Mouse (Mus musculus): ENCODE measurements around the gene Dpyd. TPM values are rescaled to one million over a fixed set of nuclear protein-coding genes. Genes with fewer than 3 reads are reported as not detected.

Dpyd gene
- not detected for polyA plus RNA-seq (2017; shearing (Covaris generic))

GRCm38 (mm10) chr3:118561554-118562310 lies at the start of gene Dpyd:
TSS of gene Dpyd (plus strand) at chr3:118562129.
- ATAC-seq: no peak

GRCm38 (mm10) chr3:118537676-118538075 lies 24.3 kb upstream of the Dpyd start:
- ATAC-seq: no peak

GRCm38 (mm10) chr3:118541766-118542165 lies 20.2 kb upstream of the Dpyd start:
- no peak for ATAC-seq

GRCm38 (mm10) chr3:118547551-118548210 lies 14.2 kb upstream of the Dpyd start:
- ATAC-seq: no peak

GRCm38 (mm10) chr3:118557605-118558004 lies 4.3 kb upstream of the Dpyd start:
- no peak for ATAC-seq

GRCm38 (mm10) chr3:118559936-118560335 lies 2.0 kb upstream of the Dpyd start:
- ATAC-seq: no peak

- ATAC-seq: no peak
These were observed 362 bp downstream of the Dpyd start for GRCm38 (mm10) chr3:118562311-118562671.

GRCm38 (mm10) chr3:118566779-118567178 lies 4.8 kb downstream of the Dpyd start:
- ATAC-seq: no peak

- no peak for ATAC-seq
These were observed 8.3 kb downstream of the Dpyd start for GRCm38 (mm10) chr3:118570197-118570596.

GRCm38 (mm10) chr3:118590559-118590958 lies 28.6 kb downstream of the Dpyd start:
- no peak for ATAC-seq

GRCm38 (mm10) chr3:118594864-118595263 lies 32.9 kb downstream of the Dpyd start:
- no peak for ATAC-seq

GRCm38 (mm10) chr3:118595693-118596092 lies 33.8 kb downstream of the Dpyd start:
- no peak for ATAC-seq

GRCm38 (mm10) chr3:118601689-118602640 lies 40.0 kb downstream of the Dpyd start:
- no peak for ATAC-seq

- no peak for ATAC-seq
These were observed 46.8 kb downstream of the Dpyd start for GRCm38 (mm10) chr3:118608708-118609107.

GRCm38 (mm10) chr3:118626455-118627375 lies 64.8 kb downstream of the Dpyd start:
- no peak for ATAC-seq

- no peak for ATAC-seq
These were observed 67.8 kb downstream of the Dpyd start for GRCm38 (mm10) chr3:118629737-118630136.

GRCm38 (mm10) chr3:118646024-118646570 lies 84.2 kb downstream of the Dpyd start:
- no peak for ATAC-seq

- no peak for ATAC-seq
These were observed 102.2 kb downstream of the Dpyd start for GRCm38 (mm10) chr3:118663987-118664692.

- no peak for ATAC-seq
These were observed 112.3 kb downstream of the Dpyd start for GRCm38 (mm10) chr3:118674121-118674745.

GRCm38 (mm10) chr3:118675441-118675840 lies 113.5 kb downstream of the Dpyd start:
- ATAC-seq: no peak
